Mouse (Mus musculus): ENCODE measurements around the gene S100a5.

Gene S100a5

GRCm38 (mm10) chr3:90608223-90608622 is at the start of gene S100a5:
TSS of gene S100a5 (plus strand) at chr3:90608523.
- no peak for DNase-seq (ENCODE audit: low spot score in 2 of 2)

GRCm38 (mm10) chr3:90560008-90560628 is 48.2 kb upstream of the S100a5 start, which contains the start of gene S100a3:
TSS of gene S100a3 (plus strand) at chr3:90560578.
- DNase-seq (ENCODE audit: low spot score in 2 of 2) = no peak

- DNase-seq (ENCODE audit: low spot score in 2 of 2) = no peak
These were observed 33.6 kb upstream of the S100a5 start for GRCm38 (mm10) chr3:90574691-90575090.

- DNase-seq (ENCODE audit: low spot score in 2 of 2) = no peak
These were observed 33.0 kb upstream of the S100a5 start for GRCm38 (mm10) chr3:90575320-90575719.

GRCm38 (mm10) chr3:90576351-90577001 is 31.8 kb upstream of the S100a5 start:
- no peak for DNase-seq (ENCODE audit: low spot score in 2 of 2)

GRCm38 (mm10) chr3:90579433-90579832 is 28.9 kb upstream of the S100a5 start:
- no peak for DNase-seq (ENCODE audit: low spot score in 2 of 2)

GRCm38 (mm10) chr3:90581141-90581540 is 27.2 kb upstream of the S100a5 start:
- no peak for DNase-seq (ENCODE audit: low spot score in 2 of 2)

- no peak for DNase-seq (ENCODE audit: low spot score in 2 of 2)
These were observed 26.2 kb upstream of the S100a5 start for GRCm38 (mm10) chr3:90582156-90582555.

GRCm38 (mm10) chr3:90582556-90582955 is 25.8 kb upstream of the S100a5 start:
- DNase-seq (ENCODE audit: low spot score in 2 of 2) = no peak

GRCm38 (mm10) chr3:90583893-90584292 is 24.4 kb upstream of the S100a5 start:
- DNase-seq (ENCODE audit: low spot score in 2 of 2) = no peak

GRCm38 (mm10) chr3:90585595-90585994 is 22.7 kb upstream of the S100a5 start:
- DNase-seq (ENCODE audit: low spot score in 2 of 2) = peak in 1 of 2 experiments; percentile 38

- no peak for DNase-seq (ENCODE audit: low spot score in 2 of 2)
These were observed 22.2 kb upstream of the S100a5 start for GRCm38 (mm10) chr3:90586016-90586643.

- peak; percentile 59 to 62 for DNase-seq (ENCODE audit: low spot score in 2 of 2)
These were observed 21.4 kb upstream of the S100a5 start for GRCm38 (mm10) chr3:90586906-90587305.

- DNase-seq (ENCODE audit: low spot score in 2 of 2) = no peak
These were observed 20.8 kb upstream of the S100a5 start for GRCm38 (mm10) chr3:90587361-90588101.

GRCm38 (mm10) chr3:90589390-90589789 is 18.9 kb upstream of the S100a5 start:
- DNase-seq (ENCODE audit: low spot score in 2 of 2) = no peak

- DNase-seq (ENCODE audit: low spot score in 2 of 2) = no peak
These were observed 18.4 kb upstream of the S100a5 start, which contains the start of gene S100a2 for GRCm38 (mm10) chr3:90589947-90590346. TSS of gene S100a2 (plus strand) at chr3:90590247.

GRCm38 (mm10) chr3:90594466-90594865 is 13.9 kb upstream of the S100a5 start:
- DNase-seq (ENCODE audit: low spot score in 2 of 2) = no peak

- no peak for DNase-seq (ENCODE audit: low spot score in 2 of 2)
These were observed 12.8 kb upstream of the S100a5 start for GRCm38 (mm10) chr3:90595556-90595955.

- DNase-seq (ENCODE audit: low spot score in 2 of 2) = no peak
These were observed 11.5 kb upstream of the S100a5 start for GRCm38 (mm10) chr3:90596810-90597209.

GRCm38 (mm10) chr3:90597736-90598135 is 10.6 kb upstream of the S100a5 start:
- DNase-seq (ENCODE audit: low spot score in 2 of 2) = no peak

GRCm38 (mm10) chr3:90598212-90598611 is 10.1 kb upstream of the S100a5 start:
- no peak for DNase-seq (ENCODE audit: low spot score in 2 of 2)

- DNase-seq (ENCODE audit: low spot score in 2 of 2) = no peak
These were observed 8.9 kb upstream of the S100a5 start for GRCm38 (mm10) chr3:90599401-90599800.

Data from spleen, postnatal 14 days (tissue).